Mouse (Mus musculus) ES-E14 (cell line): ENCODE data around the gene Saa1.

Experiments
- CHD2 ChIP-seq: IDR thresholded peaks from 2 replicates; pipeline ENCODE4 v1.6.1; 2014; ENCODE audit warnings: mild to moderate bottlenecking, low read depth, low read length, inconsistent platforms
- HCFC1 ChIP-seq: IDR thresholded peaks from 2 replicates; pipeline ENCODE4 v1.6.1; 2012; ENCODE audit warnings: low read length, inconsistent platforms, borderline replicate concordance; ENCODE audit not compliant: insufficient read depth
- MAFK ChIP-seq: IDR thresholded peaks from 2 replicates; pipeline ENCODE4 v1.6.1; 2014; ENCODE audit warnings: mild to moderate bottlenecking, low read depth, low read length, inconsistent platforms; ENCODE audit not compliant: insufficient read depth
- ZC3H11A ChIP-seq: IDR thresholded peaks from 2 replicates; pipeline ENCODE4 v1.6.1; 2012; ENCODE audit warnings: low read depth, mild to moderate bottlenecking, inconsistent platforms, low read length, borderline replicate concordance
- ZNF384 ChIP-seq: IDR thresholded peaks from 2 replicates; pipeline ENCODE4 v1.6.1; 2012; ENCODE audit warnings: low read depth, low read length, inconsistent platforms

DNA sequence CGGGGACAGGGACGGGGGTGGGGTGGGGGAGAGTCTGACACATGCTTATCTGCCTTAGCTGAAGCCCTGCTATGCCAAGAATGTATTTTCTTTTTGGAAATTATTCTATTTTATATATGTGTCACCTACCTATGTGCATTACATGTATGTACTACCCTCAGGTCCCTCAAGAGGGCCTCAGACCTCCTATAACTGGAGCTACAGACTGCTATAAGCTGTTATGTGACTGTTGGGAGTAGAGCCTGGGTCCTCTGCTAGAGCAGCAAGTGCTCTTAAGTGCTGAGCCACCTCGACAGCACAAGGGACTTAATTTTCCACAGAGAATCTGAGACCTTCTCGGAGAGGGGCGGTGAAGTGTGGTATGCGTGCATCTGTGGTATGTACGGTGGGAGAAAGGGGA is 25.7 kb upstream of the Saa1 start:
- TF ChIP-seq MAFK (no peak), HCFC1 (no peak), ZC3H11A (no peak), CHD2 (no peak), ZNF384 (no peak)
